Mouse (Mus musculus) limb, embryonic 14.5 days (tissue): ENCODE measurements at regions not wholly inside any gene's neighbourhood (a gene's known extent, or its start where the extent isn't known, plus 50 kb on each side); places are given as distances from the start of the nearest gene placed in this dataset.

Experiments
- ATAC-seq: fragments of 200-750 bp; cut with Nextera tagmentation; 2 replicates; pipeline ENCODE4 v1.8.0; 2017; ENCODE audit warnings: low read depth, moderate number of reproducible peaks, moderate TSS enrichment; ENCODE audit not compliant: low FRiP score
- DNase-seq: peaks from one replicate; pipeline ENCODE4 v3.0.0-alpha.2; 2015; ENCODE audit warnings: low spot score
- H3K27ac ChIP-seq: fragments of 300-500 bp; sonication (generic); replicated peaks from 2 replicates; pipeline ENCODE4 v1.5.1; 2014; ENCODE audit warnings: low read depth, mild to moderate bottlenecking, low read length, moderate library complexity, mixed read lengths
- H3K27me3 ChIP-seq: fragments of 300-500 bp; sonication (generic); 2 replicates; pipeline ENCODE4 v1.6.1; 2014; ENCODE audit warnings: low read length, mixed read lengths; ENCODE audit not compliant: control insufficient read depth, insufficient read depth
- H3K36me3 ChIP-seq: fragments of 300-500 bp; sonication (generic); 2 replicates; pipeline ENCODE4 v1.6.1; 2014; ENCODE audit warnings: mild to moderate bottlenecking, low read length, moderate library complexity, mixed read lengths; ENCODE audit not compliant: control insufficient read depth, insufficient read depth
- H3K4me1 ChIP-seq: fragments of 300-500 bp; sonication (generic); 2 replicates; pipeline ENCODE4 v1.6.1; 2014; ENCODE audit warnings: antibody characterized with exemption, low read length, mixed read lengths; ENCODE audit not compliant: control insufficient read depth, insufficient read depth
- H3K4me2 ChIP-seq: fragments of 300-500 bp; sonication (generic); replicated peaks from 2 replicates; pipeline ENCODE4 v1.6.1; 2014; ENCODE audit warnings: low read depth, mild to moderate bottlenecking, low read length, moderate library complexity; ENCODE audit not compliant: severe bottlenecking
- H3K4me3 ChIP-seq: fragments of 300-500 bp; sonication (generic); replicated peaks from 2 replicates; pipeline ENCODE4 v1.5.1; 2014; ENCODE audit warnings: low read length
- H3K9ac ChIP-seq: fragments of 300-500 bp; sonication (generic); 2 replicates; pipeline ENCODE4 v1.6.1; 2014; ENCODE audit warnings: mild to moderate bottlenecking, low read depth, low read length, moderate library complexity; ENCODE audit not compliant: severe bottlenecking
- H3K9me3 ChIP-seq: fragments of 300-500 bp; sonication (generic); 2 replicates; pipeline ENCODE4 v1.6.1; 2016; ENCODE audit warnings: low read length; ENCODE audit not compliant: control insufficient read depth
- POLR2A ChIP-seq: fragments of 200-500 bp; IDR thresholded peaks from 2 replicates; pipeline ENCODE4 v1.8.0; 2012; ENCODE audit warnings: inconsistent platforms, mild to moderate bottlenecking, moderate library complexity, borderline replicate concordance; ENCODE audit not compliant: insufficient read depth, insufficient read length; ENCODE audit errors: extremely low read depth
- WGBS: fragments of 180-500 bp; shearing (Covaris S2); extraction: QIAGEN DNeasy Blood & Tissue Kit; methylation state at CpG from one replicate; pipeline ENCODE4 v1.1.7; 2014; 5-methylcytosine and 5-hydroxymethylcytosine counted together

GRCm38 (mm10) chr9:120676301-120676700, 105.1 kb downstream of the Rpl14 start:
- TF ChIP-seq POLR2A = no peak
- 11% methylated on average over 9 of the region's 9 CpGs for WGBS
- Histone ChIP-seq H3K4me1 (peaks cover 15% of the 10 kb centered on the region), H3K4me3 (no peak overlapping the region), H3K36me3 (no peaks in the 10 kb centered on the region), H3K9me3 (no peaks in the 10 kb centered on the region), H3K27ac (no peak overlapping the region), H3K4me2 (peak overlapping the region; percentile 58; the same call in 1 of the 2 replicates), H3K9ac (no peak overlapping the region), H3K27me3 (peaks cover 11% of the 10 kb centered on the region)
- no peak for DNase-seq
- ATAC-seq = no peak

GRCm38 (mm10) chr9:120676771-120677170, 105.5 kb downstream of the Rpl14 start:
- Histone ChIP-seq H3K4me2 (no peak overlapping the region), H3K4me1 (peaks cover 15% of the 10 kb centered on the region)
- DNase-seq = no peak

GRCm38 (mm10) chr9:120677216-120677615, 106.0 kb downstream of the Rpl14 start:
- no peak for TF ChIP-seq POLR2A
- Histone ChIP-seq H3K4me3 (no peak overlapping the region), H3K36me3 (no peaks in the 10 kb centered on the region), H3K27ac (no peak overlapping the region), H3K9me3 (no peaks in the 10 kb centered on the region), H3K4me2 (no peak overlapping the region), H3K9ac (no peak overlapping the region), H3K27me3 (peaks cover 11% of the 10 kb centered on the region), H3K4me1 (peaks cover 15% of the 10 kb centered on the region)
- no peak for ATAC-seq
- WGBS = 75% methylated on average over 5 of the region's 5 CpGs
- no peak for DNase-seq

More at GRCm38 (mm10) chr9:120676771-120677170, 105.5 kb downstream of the Rpl14 start:
- Histone ChIP-seq H3K27me3 (peaks cover 11% of the 10 kb centered on the region), H3K9ac (no peak overlapping the region), H3K36me3 (no peaks in the 10 kb centered on the region), H3K4me3 (no peak overlapping the region), H3K27ac (no peak overlapping the region), H3K9me3 (no peaks in the 10 kb centered on the region)
- 30% methylated on average over 8 of the region's 8 CpGs for WGBS
- ATAC-seq = no peak
- no peak for TF ChIP-seq POLR2A

GRCm38 (mm10) chr9:120679822-120680426, 108.7 kb downstream of the Rpl14 start:
- Histone ChIP-seq H3K9ac (no peak overlapping the region), H3K4me2 (no peak overlapping the region), H3K4me3 (no peak overlapping the region), H3K27me3 (peaks cover 5% of the 10 kb centered on the region; the same call in 1 of the 2 replicates), H3K9me3 (no peaks in the 10 kb centered on the region), H3K27ac (no peak overlapping the region), H3K4me1 (peaks cover 15% of the 10 kb centered on the region), H3K36me3 (no peaks in the 10 kb centered on the region)
- ATAC-seq (no peak), DNase-seq (no peak)
- TF ChIP-seq POLR2A = no peak
- WGBS = 37% methylated on average over 10 of the region's 11 CpGs

- H3K36me3 ChIP-seq = no peaks in the 10 kb centered on the region
- H3K9ac ChIP-seq = no peak overlapping the region
- H3K4me1 ChIP-seq = peaks cover 4% of the 10 kb centered on the region; the same call in 1 of the 2 replicates
- H3K9me3 ChIP-seq = no peaks in the 10 kb centered on the region
- H3K27me3 ChIP-seq = peaks cover 3% of the 10 kb centered on the region; the same call in 1 of the 2 replicates
- no peak for ATAC-seq
- WGBS = 30% methylated on average over 7 of the region's 7 CpGs
- no peak overlapping the region for H3K4me3 ChIP-seq
- H3K27ac ChIP-seq = no peak overlapping the region
- no peak for DNase-seq
- no peak overlapping the region for H3K4me2 ChIP-seq
- no peak for TF ChIP-seq POLR2A
Observed at GRCm38 (mm10) chr9:120681404-120681803, 110.2 kb downstream of the Rpl14 start.

- DNase-seq = no peak
- WGBS = 5% methylated on average over 6 of the region's 7 CpGs
Observed at GRCm38 (mm10) chr9:120685961-120686360, 114.7 kb downstream of the Rpl14 start.

More at GRCm38 (mm10) chr9:120685961-120686360, 114.7 kb downstream of the Rpl14 start:
- no peak for TF ChIP-seq POLR2A
- H3K9me3 ChIP-seq = no peaks in the 10 kb centered on the region
- ATAC-seq = no peak
- H3K4me2 ChIP-seq = no peak overlapping the region
- H3K9ac ChIP-seq = no peak overlapping the region
- no peaks in the 10 kb centered on the region for H3K36me3 ChIP-seq
- no peak overlapping the region for H3K4me3 ChIP-seq
- H3K27me3 ChIP-seq = no peaks in the 10 kb centered on the region
- peaks cover 16% of the 10 kb centered on the region for H3K4me1 ChIP-seq
- no peak overlapping the region for H3K27ac ChIP-seq
